Mouse (Mus musculus) heart, adult 11 months (tissue): ENCODE measurements around the gene Pam16.

Source experiments
- DNase-seq: peaks from one replicate; pipeline ENCODE4 v3.0.0; 2022

The Pam16 gene

DNA sequence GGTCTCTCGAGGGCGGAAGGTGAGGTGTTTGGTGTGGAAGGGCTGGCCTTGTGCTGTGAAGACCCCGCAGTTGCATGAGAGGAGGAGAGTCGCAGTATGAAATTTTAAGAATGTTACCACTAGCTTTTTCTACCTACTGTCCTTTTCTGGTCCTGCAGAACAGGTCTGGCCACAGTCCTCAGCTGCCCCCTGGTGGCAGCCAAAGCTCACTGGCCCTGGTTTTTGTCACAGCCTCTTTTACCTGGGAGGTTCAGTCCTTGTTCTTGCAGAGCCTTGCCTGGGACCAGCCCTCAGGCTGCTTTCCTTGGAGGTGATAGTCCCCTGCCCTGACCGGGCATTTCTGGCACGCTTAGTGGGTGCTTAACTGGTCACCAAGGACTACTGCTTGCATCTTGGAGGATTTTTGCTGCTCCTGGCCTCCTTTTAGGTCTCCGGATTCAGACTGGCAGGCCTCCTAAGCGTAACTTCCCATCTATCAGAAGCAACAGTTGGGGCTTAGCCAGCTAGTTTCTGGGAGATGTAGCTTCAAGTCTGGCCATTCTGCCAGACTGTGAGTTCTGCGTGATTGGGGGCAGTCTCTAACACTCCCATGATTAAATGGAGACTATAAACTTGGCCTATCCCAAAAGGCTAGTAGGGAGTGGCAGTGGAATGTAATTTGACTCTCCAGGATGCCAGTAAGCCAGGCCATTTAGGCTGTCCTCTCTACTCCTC is 16.8 kb downstream of the Pam16 start:
- peak; percentile 97 for DNase-seq

DNA sequence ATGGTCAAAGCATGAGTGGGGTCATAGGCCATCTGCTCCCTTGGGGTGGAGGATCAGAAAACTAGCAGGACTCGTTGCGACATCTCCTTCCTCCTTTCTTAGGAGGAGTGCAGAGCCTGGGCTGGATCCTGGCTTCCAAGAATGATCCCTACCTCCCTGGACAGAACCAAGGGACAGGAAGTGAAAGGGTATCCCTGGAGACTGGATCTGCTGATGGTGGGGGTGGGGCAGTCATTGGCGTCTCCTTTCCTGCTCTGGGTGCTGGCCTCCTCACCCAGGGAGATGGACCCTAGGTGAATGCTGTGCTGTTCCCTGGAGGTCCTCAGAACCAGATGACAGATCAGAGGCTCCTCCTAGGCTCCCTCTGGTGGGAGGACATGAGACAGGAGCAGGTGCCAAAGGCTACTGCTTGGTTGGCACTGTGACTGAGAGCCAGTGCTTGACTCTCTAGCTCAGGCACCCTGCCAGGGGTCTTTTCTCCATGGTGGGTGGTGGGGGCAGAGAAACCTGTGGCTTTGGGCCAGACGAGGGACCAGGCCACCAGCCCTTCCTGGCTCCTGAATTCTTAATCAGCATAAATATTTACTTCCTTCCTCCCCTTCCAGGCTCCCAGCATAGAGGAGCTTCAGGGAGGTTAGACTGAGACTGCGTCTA is 18.2 kb downstream of the Pam16 start:
- peak; percentile 98 for DNase-seq

DNA sequence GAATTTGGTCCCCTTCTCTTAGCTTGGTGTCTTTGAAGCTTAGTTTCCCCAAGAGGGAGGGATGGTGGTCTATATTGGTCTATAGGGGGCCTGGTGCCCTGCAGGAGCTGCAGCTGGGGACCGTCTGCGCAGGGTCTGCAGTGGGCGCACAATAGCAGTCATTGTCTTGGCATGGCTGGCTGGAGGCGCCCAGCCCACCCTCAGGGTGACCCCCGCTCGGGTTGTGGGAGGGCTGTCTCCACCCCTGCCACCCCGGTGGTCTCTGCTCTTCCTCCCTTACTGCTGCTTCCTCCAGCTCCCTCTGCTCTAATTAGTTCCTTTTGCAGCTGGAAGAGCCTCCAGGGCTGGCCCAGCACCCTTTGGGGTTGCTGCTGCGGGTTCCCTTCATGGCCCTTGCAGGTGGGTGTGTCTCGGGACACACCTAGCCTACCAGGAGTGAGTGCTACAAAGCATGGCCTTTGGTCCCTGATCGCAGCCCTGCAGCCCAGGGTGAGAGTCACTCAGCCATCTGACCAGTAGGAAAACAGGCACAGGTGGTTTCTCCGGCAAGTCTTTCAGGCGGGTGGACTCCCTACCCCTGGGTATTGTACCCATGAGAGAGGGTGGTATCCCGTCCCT is 19.2 kb downstream of the Pam16 start:
- peak; percentile 94 for DNase-seq

DNA sequence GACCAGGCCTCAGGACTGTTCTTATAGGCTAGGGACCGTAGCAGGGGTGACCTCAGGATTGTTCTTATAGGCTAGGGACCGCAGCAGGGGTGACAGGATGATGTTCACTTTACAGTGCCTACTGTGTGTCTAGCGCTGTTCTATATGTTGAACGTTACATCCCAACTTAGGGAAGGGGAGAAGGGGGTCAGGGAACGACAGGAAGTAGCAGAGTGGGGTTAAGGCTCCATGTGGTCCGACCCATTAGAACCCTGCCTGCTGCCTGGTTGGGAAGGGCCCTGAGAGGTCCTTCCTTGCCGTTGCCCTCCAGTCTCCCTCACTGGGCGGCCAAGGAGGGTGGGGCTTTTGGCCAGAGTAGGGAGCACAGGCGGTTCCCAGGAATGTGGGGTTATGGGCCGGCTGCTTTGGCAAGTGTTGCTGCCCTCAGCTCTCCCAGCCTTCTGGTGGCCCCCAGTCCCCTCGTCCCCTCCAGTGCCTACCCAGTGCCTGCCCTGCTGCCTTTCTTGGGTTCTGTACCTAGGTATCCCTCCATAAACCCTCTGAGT is 20.4 kb downstream of the Pam16 start:
- DNase-seq = peak; percentile 93

DNA sequence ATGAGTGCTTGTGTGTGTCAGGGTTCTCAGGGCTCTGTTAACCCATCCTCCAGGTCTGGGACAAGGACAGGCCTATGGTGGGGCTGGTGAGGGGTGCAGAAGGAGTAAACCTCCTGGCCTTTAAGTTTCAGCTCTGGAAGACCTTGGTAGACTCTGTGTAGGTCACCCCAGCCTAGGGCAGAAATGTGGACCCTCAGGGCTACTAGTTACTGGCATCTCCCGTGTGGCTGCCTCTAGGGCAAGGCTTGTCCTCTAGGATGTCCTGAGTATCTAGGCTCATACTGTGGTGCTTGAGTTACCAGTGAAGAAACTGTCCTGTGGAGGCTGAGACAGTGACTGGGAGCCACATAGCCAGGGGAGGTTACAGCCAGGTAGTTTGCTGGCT is 21.3 kb downstream of the Pam16 start:
- peak; percentile 90 for DNase-seq

DNA sequence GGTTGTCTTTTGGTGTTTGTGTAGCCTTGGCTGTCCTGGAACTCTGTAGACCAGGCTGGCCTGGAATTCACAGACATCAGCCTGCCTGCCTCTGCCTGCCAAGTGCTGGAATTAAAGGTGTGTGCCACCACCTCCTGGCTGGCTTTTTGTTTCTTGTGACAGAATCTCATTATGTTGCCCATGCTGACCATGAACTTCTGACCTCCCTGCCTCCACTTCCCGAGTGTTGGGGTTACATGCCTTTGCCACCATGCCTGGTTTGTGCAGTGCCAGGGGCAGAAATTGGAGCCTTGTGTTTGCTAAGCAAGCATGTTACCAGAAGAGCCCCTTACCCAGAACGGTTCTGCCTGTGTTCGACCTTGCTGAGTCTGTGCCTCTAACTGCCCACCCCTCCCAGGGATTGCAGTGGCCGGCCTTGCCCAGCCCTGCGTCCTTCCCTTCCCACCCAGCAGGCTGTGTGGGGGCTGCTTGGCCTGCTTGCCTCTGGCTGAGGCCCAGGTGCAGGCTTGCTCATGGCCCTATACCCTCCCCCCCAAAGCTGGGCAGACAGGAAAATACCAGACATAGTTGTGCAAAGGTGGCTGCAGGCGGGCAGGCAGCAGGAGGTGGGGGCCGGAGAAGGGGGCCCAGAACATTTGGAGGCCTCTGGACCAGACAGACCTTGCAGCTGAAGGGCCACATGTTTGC is 21.9 kb downstream of the Pam16 start:
- DNase-seq = peak; percentile 90

DNA sequence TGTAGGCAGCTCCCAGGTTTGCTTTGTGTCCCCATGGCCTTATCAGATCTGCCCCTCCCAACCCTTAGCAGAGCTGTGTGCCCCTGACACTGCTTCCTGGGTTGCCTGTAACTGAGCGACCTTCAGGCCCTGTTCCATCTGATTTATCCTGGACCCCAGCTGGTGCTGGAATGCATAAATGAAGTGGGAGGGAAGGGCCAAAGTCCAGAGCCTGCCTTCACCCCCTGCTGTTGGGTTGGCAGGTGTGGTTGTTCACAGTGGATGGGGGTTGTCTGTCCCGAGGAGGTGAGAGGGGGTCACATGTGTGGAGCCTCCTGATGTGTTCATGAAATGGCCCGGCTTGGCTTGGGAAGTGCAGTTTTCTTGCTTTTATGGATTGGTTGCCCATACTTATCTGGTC is 22.6 kb downstream of the Pam16 start:
- DNase-seq = peak; percentile 92

DNA sequence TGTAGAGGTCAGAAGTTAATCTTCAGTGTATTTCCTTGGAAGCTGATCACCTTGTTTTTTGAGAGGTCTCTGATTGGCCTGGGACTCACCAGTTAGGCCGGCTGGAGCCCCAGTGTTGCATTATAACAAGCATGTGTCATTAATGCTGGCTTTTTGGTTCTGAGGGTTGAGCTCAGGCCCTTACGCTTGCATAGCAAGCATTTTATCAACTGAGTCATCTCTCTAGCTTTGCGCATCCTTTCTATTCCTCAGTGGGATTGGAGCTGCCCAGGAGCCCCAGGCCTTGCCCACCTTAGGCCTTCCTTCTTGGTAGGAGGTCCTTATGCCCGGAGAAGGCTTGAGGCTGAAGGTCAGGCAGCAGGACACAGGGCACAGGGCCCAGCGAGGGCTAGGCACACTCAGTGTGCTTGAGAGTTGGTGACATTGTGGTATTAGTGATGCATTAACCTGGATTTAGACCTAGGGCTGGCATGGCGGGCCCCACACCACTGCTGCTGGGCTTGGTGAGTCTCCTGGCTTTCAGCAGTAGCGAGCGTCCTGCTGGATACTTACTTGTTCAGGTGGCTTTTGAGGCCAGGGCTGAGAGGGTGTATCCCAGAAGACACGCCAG is 24.0 kb downstream of the Pam16 start:
- no peak for DNase-seq

DNA sequence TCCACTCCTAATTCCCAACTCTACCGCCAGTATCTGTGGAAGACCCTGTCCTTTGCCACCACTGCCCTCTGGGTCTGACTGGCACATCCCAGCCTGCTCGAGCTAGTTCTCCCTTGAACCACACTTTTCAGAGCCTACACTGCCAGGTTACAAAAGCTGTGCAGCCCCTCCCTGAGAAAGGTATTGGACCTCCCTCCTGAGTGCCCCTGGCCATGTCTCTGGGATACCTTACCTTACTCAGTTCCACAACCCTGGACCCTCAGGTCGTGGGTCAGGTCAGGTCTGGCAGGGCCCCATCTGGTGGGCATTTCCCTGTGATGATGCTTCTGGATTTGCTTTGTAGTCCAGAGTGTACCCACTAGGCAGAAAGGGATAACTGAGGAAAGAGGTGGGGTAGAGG is 25.2 kb downstream of the Pam16 start:
- no peak for DNase-seq

DNA sequence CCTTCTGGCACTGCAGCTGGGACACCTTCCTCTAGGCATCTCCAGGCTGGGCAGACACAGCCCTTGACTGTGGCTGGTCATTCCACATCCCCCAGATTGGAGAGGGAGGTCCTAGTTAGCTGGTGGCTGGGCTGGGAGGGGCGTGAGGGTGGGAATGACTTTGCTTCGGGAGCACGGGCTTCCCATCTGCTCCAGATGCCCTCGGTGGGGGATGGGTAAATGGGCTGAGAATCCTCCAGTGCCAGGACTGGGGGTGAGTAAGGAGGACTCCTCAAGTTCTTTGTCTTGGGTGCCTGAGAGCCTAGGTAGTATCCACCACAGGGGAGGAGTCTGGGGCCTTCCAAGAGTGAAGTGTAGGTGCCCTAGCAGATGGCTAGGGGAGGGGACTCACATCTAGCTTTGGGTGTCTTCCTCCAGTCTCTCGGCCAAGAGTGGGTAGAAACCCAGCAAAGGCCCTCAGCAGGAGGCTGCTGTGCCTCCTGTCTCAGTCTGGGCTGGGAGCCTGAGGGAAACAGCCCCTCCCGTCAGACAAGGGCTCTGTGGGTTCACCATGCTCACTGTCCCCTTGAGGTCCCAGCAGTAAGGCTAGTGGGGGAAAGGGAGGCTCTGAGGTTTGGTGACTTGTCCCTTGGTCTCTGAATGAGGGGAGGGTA is 25.8 kb downstream of the Pam16 start:
- peak; percentile 91 for DNase-seq

DNA sequence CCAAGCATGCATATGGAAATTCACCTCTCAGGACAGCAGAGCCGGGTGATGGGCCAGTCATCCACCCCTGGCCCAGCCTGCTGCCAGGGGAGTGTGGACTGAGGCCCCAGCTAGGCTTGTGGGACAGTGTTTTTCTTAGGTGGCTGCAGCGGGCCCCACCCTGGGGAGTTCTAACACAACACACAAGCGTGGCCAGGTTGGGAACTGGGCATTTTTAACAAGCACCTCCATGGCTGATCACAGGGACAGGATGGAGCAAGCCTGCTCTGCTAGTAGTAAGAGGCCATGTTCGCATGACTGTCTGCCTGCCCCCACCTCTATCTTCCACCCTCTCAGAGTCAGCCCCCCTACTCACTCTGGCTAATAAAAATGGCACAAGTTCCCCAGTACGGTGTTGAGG is 26.7 kb downstream of the Pam16 start:
- DNase-seq = peak; percentile 90

DNA sequence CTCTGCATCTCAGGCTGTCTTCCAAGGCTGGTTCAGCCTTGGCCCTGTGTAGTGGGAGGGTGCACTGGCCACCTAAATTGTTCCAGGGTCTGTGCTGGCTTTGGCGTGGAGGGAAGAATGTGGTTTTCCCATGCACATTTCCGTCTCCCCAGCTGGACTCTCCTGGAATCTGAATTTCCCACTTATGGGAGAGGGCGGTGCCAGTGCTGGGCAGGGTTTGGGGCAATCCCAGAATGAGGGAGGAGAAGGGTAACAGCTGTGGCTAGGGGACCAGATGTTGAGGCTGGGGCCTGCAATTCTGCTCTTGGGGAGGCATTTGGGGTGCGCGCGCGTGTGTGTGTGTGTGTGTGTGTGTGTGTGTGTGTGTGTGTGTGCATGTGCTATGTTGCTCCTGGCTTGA is 27.5 kb downstream of the Pam16 start:
- DNase-seq = peak; percentile 94

DNA sequence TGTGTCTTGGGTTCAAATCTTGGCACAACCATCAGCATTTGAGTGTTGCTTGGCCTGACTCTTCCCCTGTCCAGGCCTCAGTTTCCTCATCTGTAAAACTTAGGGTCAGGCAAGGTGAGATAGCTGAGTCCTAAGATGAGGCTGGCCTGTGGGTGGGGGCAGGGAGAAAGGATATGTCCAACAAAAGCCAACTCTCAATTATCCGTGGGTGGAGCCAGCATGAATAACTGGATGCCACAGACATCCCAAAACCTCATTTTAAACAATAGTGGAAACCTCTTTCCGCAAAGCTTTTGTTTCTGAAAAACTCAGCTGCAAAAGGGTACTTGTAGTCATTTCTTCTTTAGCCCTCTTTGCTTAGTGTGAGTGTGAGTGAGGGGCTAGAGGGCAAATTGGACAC is 28.0 kb downstream of the Pam16 start:
- DNase-seq = no peak

DNA sequence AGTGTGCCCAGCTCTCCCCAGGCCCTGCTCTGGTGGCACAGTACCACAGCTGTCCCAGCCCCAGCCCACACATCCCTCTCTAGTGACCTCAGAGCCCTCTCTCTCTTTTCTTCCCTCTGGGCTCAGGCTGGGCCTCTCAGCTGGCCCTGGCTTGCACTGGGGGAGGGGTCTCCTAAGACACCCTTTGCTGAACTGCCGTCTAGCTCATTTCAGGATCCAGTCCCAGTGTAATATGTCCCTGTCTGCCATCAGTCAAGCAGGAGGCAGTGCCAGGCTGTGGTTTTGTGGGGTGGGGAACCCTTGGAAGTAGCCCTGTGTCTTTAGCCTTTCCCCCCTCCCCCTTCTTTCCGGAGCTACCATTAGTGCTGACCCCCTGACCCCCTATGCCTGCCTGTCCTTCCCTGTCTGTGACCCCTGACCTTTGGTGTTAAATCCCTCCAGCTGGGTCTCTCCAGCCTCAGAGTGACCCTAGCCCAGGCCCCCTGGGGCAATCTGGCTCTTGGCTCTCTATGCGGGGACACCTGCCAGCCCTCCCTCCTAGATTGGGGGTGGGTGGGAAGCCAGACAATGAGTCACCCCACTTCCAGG is 28.6 kb downstream of the Pam16 start:
- DNase-seq = peak; percentile 96

DNA sequence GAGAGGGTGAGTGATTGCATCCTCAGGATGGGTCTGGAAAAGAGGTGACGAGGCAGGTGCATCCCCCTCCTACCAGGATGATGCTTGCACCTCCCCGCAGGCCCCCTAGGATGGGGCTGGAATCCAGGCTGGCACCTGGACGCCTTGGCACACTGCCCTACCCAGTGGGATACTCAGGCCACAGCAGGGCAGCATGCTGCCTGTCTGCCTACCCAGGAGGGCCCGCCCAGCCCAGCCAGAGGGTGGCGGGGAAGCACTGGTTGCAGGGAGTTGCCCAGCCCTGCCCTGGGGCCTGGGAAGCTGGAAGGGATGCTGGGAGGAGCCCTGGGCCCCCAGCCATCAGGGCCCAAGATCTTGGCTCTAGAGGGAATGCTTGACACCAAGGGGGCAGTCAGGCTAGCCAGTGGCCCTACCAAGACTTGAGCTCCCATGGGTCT is 29.2 kb downstream of the Pam16 start:
- peak; percentile 98 for DNase-seq

DNA sequence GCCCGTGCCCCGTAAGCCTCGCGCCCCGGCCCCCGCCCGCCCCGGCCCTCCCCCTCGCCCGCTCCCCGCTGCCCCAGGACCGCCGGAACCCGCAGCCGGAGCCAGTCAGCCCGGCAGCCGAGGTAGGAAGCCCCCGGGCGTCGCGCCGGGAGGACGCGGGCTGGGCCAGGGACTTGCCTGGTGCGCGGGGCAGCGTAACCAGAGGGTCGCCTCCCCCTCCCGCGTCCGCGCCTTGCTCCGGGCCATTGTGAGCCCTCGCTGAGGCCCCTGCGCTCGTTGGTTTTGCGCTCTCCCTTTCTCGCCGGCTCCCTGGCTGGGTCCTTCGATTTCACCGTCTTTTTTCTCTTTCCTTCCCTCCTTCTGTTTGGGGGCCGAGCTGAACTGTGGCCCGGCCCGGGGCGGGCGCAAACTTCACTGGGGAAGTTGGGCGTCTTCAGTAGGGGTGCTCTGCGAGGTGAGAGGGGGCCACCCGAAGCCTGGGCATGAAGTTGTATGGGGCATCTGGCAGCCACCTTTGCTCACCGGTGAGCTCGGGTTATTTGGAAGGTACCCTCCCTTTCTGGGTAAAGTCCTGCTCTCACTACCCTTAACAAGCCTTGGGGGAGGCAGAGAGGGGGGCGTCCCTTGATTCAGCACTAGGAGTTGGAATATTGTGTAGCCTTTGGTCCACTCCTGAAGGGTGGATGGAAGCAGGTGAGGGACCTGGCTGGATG is 29.8 kb downstream of the Pam16 start:
- DNase-seq = no peak

DNA sequence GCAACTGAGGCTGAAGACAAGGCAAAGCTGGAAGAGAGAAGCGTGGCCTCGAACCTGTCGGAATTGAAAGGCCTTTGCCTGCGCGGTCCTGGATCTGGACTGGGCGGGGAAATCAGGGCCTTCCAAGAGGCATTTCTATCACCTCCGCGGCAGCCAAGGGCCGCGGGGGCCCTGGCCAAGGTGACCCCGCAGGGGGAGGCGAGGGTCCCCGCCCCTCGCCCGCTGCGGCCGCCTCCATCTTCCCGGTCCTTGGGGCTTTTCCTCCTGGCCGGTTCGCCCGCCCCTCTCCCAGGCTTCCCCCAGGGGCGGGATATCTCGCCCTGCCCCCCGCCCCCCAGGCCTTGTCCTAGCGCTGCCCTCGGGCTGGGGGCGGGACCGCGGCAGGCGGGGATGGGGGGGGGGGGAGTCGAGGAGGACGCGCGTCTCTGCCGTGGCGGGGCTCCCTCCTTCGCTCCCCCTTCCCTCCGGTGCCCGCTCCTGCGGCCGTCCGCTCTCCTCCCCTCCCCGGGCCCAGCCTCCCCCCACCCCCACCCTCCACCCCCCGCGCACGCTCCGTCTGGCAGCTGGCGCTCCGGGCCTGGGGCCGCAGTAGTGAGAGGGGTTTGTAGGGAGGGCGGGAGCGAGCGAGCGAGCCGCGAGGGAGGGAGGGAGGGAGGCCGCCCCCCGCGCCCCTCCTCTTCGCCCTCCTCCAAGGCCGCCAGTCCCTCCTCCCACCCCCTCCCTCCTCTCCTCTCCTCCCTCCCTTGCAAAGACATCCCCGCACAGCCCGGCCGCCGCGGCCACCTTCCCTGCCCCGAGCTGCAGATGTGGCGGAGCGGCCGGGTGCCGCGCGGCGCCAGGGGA is 30.6 kb downstream of the Pam16 start, which contains the start of gene Glis2:
Glis2 (plus strand) TSS at position 743 of the 843 bp plus-strand sequence.
- peak; percentile 98 for DNase-seq

DNA sequence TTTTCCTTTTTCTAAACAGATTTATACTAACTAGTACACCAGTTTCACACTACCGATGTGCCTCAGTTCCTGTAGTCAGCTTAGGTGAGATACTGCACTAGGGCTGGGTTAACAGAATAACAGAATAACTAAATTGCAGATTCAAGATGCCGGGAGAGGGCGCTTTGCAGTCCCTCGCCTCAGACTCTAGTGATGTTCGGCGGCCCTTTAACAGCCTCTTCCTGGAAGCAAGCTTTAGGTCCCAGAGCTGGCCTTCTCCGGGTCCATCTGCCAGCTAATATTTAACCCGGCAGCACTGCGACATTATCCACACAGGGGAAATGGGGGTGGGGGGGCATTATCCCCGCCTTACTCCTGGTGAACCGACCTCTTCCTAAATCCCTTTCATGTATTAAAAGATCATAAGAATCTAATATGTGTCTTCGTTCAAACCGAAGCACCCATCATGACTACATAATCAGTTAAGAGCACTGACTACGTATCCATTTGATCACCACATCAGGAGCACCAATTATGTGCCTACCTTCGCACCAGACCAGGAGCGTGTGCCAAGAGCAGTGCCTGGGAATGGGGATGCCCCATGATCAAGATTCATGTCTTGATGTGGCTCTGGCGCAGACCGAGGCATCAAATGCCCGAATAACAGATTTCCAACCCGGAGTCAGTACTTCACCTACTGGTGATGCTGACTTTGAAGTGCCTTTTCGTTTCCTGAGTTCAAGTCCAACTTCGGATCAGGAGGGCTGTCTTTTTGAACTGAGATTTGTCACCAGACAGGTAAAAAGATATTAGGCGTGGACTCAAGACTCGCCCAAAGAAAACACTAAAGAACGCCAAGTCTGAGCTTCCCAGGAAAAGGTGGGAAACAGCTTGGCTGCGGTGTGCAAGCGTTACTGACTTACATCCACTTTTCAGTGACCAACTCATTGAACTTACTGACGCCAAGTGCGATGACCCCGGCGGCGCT is 31.6 kb downstream of the Pam16 start:
- DNase-seq = peak; percentile 94

DNA sequence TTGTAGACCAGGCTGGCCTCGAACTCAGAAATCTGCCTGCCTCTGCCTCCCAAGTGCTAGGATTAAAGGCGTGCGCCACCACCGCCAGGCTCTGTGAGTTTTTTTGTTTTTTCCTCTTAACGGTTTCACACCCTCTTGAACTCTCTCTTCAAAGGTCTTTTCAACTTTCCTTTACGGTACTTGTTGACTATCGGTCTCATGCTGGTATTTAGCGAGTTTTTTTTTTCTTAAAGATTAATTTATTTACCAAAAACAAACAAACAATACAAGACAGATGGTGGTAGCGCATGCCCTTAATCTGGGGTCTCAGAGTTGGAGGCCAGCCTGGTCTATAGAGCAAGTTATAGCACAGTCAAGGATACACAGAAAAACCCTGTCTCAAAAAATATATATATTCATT is 34.6 kb downstream of the Pam16 start:
- no peak for DNase-seq
